Mouse (Mus musculus) adrenal gland, postnatal 14 days (tissue): ENCODE data around the gene Atoh1. TPM values are rescaled to one million over a fixed set of nuclear protein-coding genes. Genes with fewer than 3 reads are reported as not detected.

Experiments
- DNase-seq: peaks from one replicate; pipeline ENCODE4 v3.0.0; 2021; ENCODE audit warnings: mixed read lengths
- long read RNA-seq, 2 experiments: library from polyadenylated mRNA; stranded (forward); transcript quantifications; one replicate each; pipeline ENCODE4 v2.0.0; 2021
- total RNA-seq: library from RNA; stranded (reverse); gene quantifications from 2 replicates; pipeline ENCODE4 v1.2.3, GENCODE M21; 2021

Atoh1 gene
- total RNA-seq: 0.23 TPM in 1 of 2 replicates, not detected in the other
- long read RNA-seq, experiment 1: 0 reads
- long read RNA-seq, experiment 2: 0 reads

GRCm38 (mm10) chr6:64728499-64729198 is at the start of gene Atoh1:
Gene Atoh1, plus strand, starts transcription at chr6:64729125.
- DNase-seq: peak; percentile 79

GRCm38 (mm10) chr6:64683974-64684373 is 45.0 kb upstream of the Atoh1 start:
- peak; percentile 55 for DNase-seq

GRCm38 (mm10) chr6:64684973-64685372 is 44.0 kb upstream of the Atoh1 start:
- DNase-seq: peak; percentile 52

- no peak for DNase-seq
Measured at GRCm38 (mm10) chr6:64688181-64688944, 40.6 kb upstream of the Atoh1 start.

- no peak for DNase-seq
Measured at GRCm38 (mm10) chr6:64694688-64695087, 34.2 kb upstream of the Atoh1 start.

GRCm38 (mm10) chr6:64703659-64704058 is 25.3 kb upstream of the Atoh1 start:
- peak; percentile 28 for DNase-seq

GRCm38 (mm10) chr6:64727751-64728403 is 1.0 kb upstream of the Atoh1 start:
- peak; percentile 73 for DNase-seq

GRCm38 (mm10) chr6:64729231-64730011 is 496 bp downstream of the Atoh1 start:
- DNase-seq: peak; percentile 48

GRCm38 (mm10) chr6:64730030-64730429 is 1.1 kb downstream of the Atoh1 start:
- no peak for DNase-seq

GRCm38 (mm10) chr6:64730506-64731020 is 1.6 kb downstream of the Atoh1 start:
- no peak for DNase-seq

GRCm38 (mm10) chr6:64731126-64731525 is 2.2 kb downstream of the Atoh1 start:
- DNase-seq: no peak

- DNase-seq: no peak
Measured at GRCm38 (mm10) chr6:64731621-64732320, 2.8 kb downstream of the Atoh1 start.

GRCm38 (mm10) chr6:64733311-64733710 is 4.4 kb downstream of the Atoh1 start:
- no peak for DNase-seq

- DNase-seq: no peak
Measured at GRCm38 (mm10) chr6:64734441-64735320, 5.8 kb downstream of the Atoh1 start.

- no peak for DNase-seq
Measured at GRCm38 (mm10) chr6:64736317-64736716, 7.4 kb downstream of the Atoh1 start.

- no peak for DNase-seq
Measured at GRCm38 (mm10) chr6:64742915-64743489, 14.1 kb downstream of the Atoh1 start.

GRCm38 (mm10) chr6:64754515-64754914 is 25.6 kb downstream of the Atoh1 start:
- no peak for DNase-seq

GRCm38 (mm10) chr6:64763901-64764300 is 35.0 kb downstream of the Atoh1 start:
- DNase-seq: no peak

- DNase-seq: no peak
Measured at GRCm38 (mm10) chr6:64773430-64773829, 44.5 kb downstream of the Atoh1 start.
